Mouse (Mus musculus) limb, embryonic 13.5 days (tissue): ENCODE measurements around the gene Nsun3. TPM values are rescaled to one million over a fixed set of nuclear protein-coding genes. Genes with fewer than 3 reads are reported as not detected.

ENCODE experiments used
- ATAC-seq: fragments of 200-750 bp; cut with Nextera tagmentation; 2 replicates; pipeline ENCODE4 v1.8.0; 2017; ENCODE audit warnings: low read depth, moderate number of reproducible peaks, moderate TSS enrichment; ENCODE audit not compliant: low FRiP score
- H3K27ac ChIP-seq: fragments of 300-500 bp; sonication (generic); 2 replicates; pipeline ENCODE4 v1.5.1; 2015; ENCODE audit warnings: inconsistent platforms, mild to moderate bottlenecking, moderate library complexity
- H3K27me3 ChIP-seq: fragments of 300-500 bp; sonication (generic); 2 replicates; pipeline ENCODE4 v1.6.1; 2015; ENCODE audit warnings: mild to moderate bottlenecking, inconsistent platforms
- H3K36me3 ChIP-seq: fragments of 300-500 bp; sonication (generic); 2 replicates; pipeline ENCODE4 v1.6.1; 2015; ENCODE audit warnings: inconsistent platforms, mild to moderate bottlenecking, moderate library complexity
- H3K4me1 ChIP-seq: fragments of 300-500 bp; sonication (generic); 2 replicates; pipeline ENCODE4 v1.6.1; 2015; ENCODE audit warnings: inconsistent platforms
- H3K4me2 ChIP-seq: fragments of 300-500 bp; sonication (generic); replicated peaks from 2 replicates; pipeline ENCODE4 v1.6.1; 2015; ENCODE audit warnings: inconsistent platforms, mild to moderate bottlenecking, moderate library complexity
- H3K4me3 ChIP-seq: fragments of 300-500 bp; sonication (generic); 2 replicates; pipeline ENCODE4 v1.5.1; 2015; ENCODE audit warnings: moderate library complexity, mild to moderate bottlenecking, inconsistent platforms
- H3K9ac ChIP-seq: fragments of 300-500 bp; sonication (generic); 2 replicates; pipeline ENCODE4 v1.6.1; 2015; ENCODE audit warnings: mild to moderate bottlenecking, inconsistent platforms
- H3K9me3 ChIP-seq: fragments of 300-500 bp; sonication (generic); 2 replicates; pipeline ENCODE4 v1.6.1; 2016; ENCODE audit warnings: inconsistent platforms
- WGBS: fragments of 180-500 bp; shearing (Covaris S2); methylation state at CpG from one replicate; pipeline ENCODE4 v1.1.7; 2015; 5-methylcytosine and 5-hydroxymethylcytosine counted together
- polyA plus RNA-seq: library from polyadenylated mRNA; unstranded; fragments of >200 nt; fragmentation: Nextera tagmentation; extraction: Ambion mirVana; gene quantifications from 2 replicates; pipeline ENCODE4 v1.2.1, GENCODE M21; 2015

The Nsun3 gene
- polyA plus RNA-seq, 1 experiment from 2014 or later = 7.1 TPM

GRCm38 (mm10) chr16:62799839-62800238 lies 13.2 kb upstream of the Nsun3 start:
- H3K27ac ChIP-seq = no peak overlapping the region
- H3K9ac ChIP-seq = no peak overlapping the region
- H3K36me3 ChIP-seq = peaks cover 31% of the 10 kb centered on the region
- H3K27me3 ChIP-seq = no peaks in the 10 kb centered on the region
- no peak overlapping the region for H3K4me2 ChIP-seq
- ATAC-seq = no peak
- H3K4me1 ChIP-seq = no peaks in the 10 kb centered on the region
- H3K4me3 ChIP-seq = no peak overlapping the region
- WGBS = 88% methylated on average over 3 of the region's 3 CpGs
- H3K9me3 ChIP-seq = no peaks in the 10 kb centered on the region

- H3K27ac ChIP-seq = no peak overlapping the region
- peaks cover 28% of the 10 kb centered on the region for H3K36me3 ChIP-seq
- no peak overlapping the region for H3K9ac ChIP-seq
- 79% methylated on average over 4 of the region's 4 CpGs for WGBS
- no peak overlapping the region for H3K4me3 ChIP-seq
- ATAC-seq = no peak; the same call in 1 of the 2 replicates
- H3K27me3 ChIP-seq = no peaks in the 10 kb centered on the region
- no peaks in the 10 kb centered on the region for H3K4me1 ChIP-seq
- H3K4me2 ChIP-seq = no peak overlapping the region
- no peaks in the 10 kb centered on the region for H3K9me3 ChIP-seq
Measured at GRCm38 (mm10) chr16:62799426-62799825, 12.8 kb upstream of the Nsun3 start.

GRCm38 (mm10) chr16:62798808-62799207 lies 12.2 kb upstream of the Nsun3 start:
- Histone ChIP-seq H3K9me3 (no peaks in the 10 kb centered on the region), H3K27ac (no peak overlapping the region), H3K4me1 (no peaks in the 10 kb centered on the region), H3K36me3 (peaks cover 23% of the 10 kb centered on the region), H3K4me2 (no peak overlapping the region), H3K27me3 (no peaks in the 10 kb centered on the region), H3K4me3 (no peak overlapping the region), H3K9ac (no peak overlapping the region)
- WGBS = 81% methylated on average over 3 of the region's 3 CpGs
- no peak for ATAC-seq

- WGBS = 80% methylated on average over 1 of the region's 1 CpGs
- Histone ChIP-seq H3K36me3 (peaks cover 22% of the 10 kb centered on the region), H3K27ac (no peak overlapping the region), H3K9me3 (no peaks in the 10 kb centered on the region), H3K4me2 (no peak overlapping the region), H3K27me3 (no peaks in the 10 kb centered on the region), H3K4me3 (no peak overlapping the region), H3K9ac (no peak overlapping the region), H3K4me1 (no peaks in the 10 kb centered on the region)
- no peak for ATAC-seq
Measured at GRCm38 (mm10) chr16:62796608-62797007, 10.0 kb upstream of the Nsun3 start.

- Histone ChIP-seq H3K9ac (no peak overlapping the region), H3K27ac (no peak overlapping the region), H3K36me3 (no peaks in the 10 kb centered on the region; the same call in 1 of the 2 replicates), H3K27me3 (0 out of 2 replicates have a peak, but pooled peaks cover 3% of the 10 kb centered on the region), H3K4me3 (no peak overlapping the region), H3K4me1 (peaks cover 24% of the 10 kb centered on the region), H3K9me3 (no peaks in the 10 kb centered on the region), H3K4me2 (no peak overlapping the region)
- ATAC-seq = no peak
- 60% methylated on average over 5 of the region's 5 CpGs for WGBS
Measured at GRCm38 (mm10) chr16:62782229-62782628, 4.4 kb downstream of the Nsun3 start.

- Histone ChIP-seq H3K4me2 (0 out of 2 replicates have a peak overlapping the region, but pooled peaks have one; percentile 7), H3K4me1 (peaks cover 10% of the 10 kb centered on the region), H3K9me3 (no peaks in the 10 kb centered on the region), H3K27me3 (0 out of 2 replicates have a peak, but pooled peaks cover 3% of the 10 kb centered on the region), H3K4me3 (no peak overlapping the region), H3K27ac (no peak overlapping the region), H3K36me3 (peaks cover 7% of the 10 kb centered on the region), H3K9ac (no peak overlapping the region)
- 16% methylated on average over 10 of the region's 10 CpGs for WGBS
- ATAC-seq = no peak
Measured at GRCm38 (mm10) chr16:62778282-62778681, 8.3 kb downstream of the Nsun3 start.

- WGBS = 86% methylated on average over 11 of the region's 11 CpGs
- H3K9me3 ChIP-seq = no peaks in the 10 kb centered on the region
- peaks cover 7% of the 10 kb centered on the region for H3K36me3 ChIP-seq
- no peak overlapping the region for H3K4me3 ChIP-seq
- H3K9ac ChIP-seq = no peak overlapping the region
- ATAC-seq = no peak
- 0 out of 2 replicates have a peak, but pooled peaks cover 3% of the 10 kb centered on the region for H3K27me3 ChIP-seq
- H3K4me1 ChIP-seq = peaks cover 10% of the 10 kb centered on the region
- H3K27ac ChIP-seq = no peak overlapping the region
- no peak overlapping the region for H3K4me2 ChIP-seq
Measured at GRCm38 (mm10) chr16:62776034-62776433, 10.6 kb downstream of the Nsun3 start.

- ATAC-seq = no peak
- Histone ChIP-seq H3K4me2 (no peak overlapping the region), H3K9me3 (no peaks in the 10 kb centered on the region), H3K27ac (no peak overlapping the region), H3K36me3 (peaks cover 7% of the 10 kb centered on the region; the same call in 1 of the 2 replicates), H3K27me3 (no peaks in the 10 kb centered on the region), H3K4me3 (no peak overlapping the region), H3K9ac (no peak overlapping the region), H3K4me1 (peaks cover 5% of the 10 kb centered on the region)
- WGBS = 77% methylated on average over 4 of the region's 4 CpGs
Measured at GRCm38 (mm10) chr16:62773462-62773861, 13.2 kb downstream of the Nsun3 start.

- WGBS = 100% methylated on average over 2 of the region's 2 CpGs
- Histone ChIP-seq H3K27ac (no peak overlapping the region), H3K9ac (no peak overlapping the region), H3K27me3 (no peaks in the 10 kb centered on the region), H3K9me3 (peaks cover 7% of the 10 kb centered on the region; the same call in 1 of the 2 replicates), H3K4me2 (no peak overlapping the region), H3K4me1 (no peaks in the 10 kb centered on the region), H3K4me3 (no peak overlapping the region), H3K36me3 (peaks cover 8% of the 10 kb centered on the region; the same call in 1 of the 2 replicates)
- no peak for ATAC-seq
Measured at GRCm38 (mm10) chr16:62758340-62758739, 28.3 kb downstream of the Nsun3 start.

GRCm38 (mm10) chr16:62755307-62755706 lies 31.3 kb downstream of the Nsun3 start:
- H3K4me2 ChIP-seq = no peak overlapping the region
- no peak overlapping the region for H3K4me3 ChIP-seq
- peaks cover 11% of the 10 kb centered on the region; the same call in 1 of the 2 replicates for H3K36me3 ChIP-seq
- H3K4me1 ChIP-seq = no peaks in the 10 kb centered on the region
- no peaks in the 10 kb centered on the region for H3K27me3 ChIP-seq
- 92% methylated on average over 6 of the region's 6 CpGs for WGBS
- H3K9ac ChIP-seq = no peak overlapping the region
- H3K9me3 ChIP-seq = peaks cover 7% of the 10 kb centered on the region; the same call in 1 of the 2 replicates
- no peak for ATAC-seq
- H3K27ac ChIP-seq = no peak overlapping the region

GRCm38 (mm10) chr16:62753597-62753996 lies 33.0 kb downstream of the Nsun3 start:
- Histone ChIP-seq H3K27me3 (no peaks in the 10 kb centered on the region), H3K9me3 (peaks cover 4% of the 10 kb centered on the region; the same call in 1 of the 2 replicates), H3K4me3 (no peak overlapping the region), H3K9ac (no peak overlapping the region), H3K36me3 (peaks cover 7% of the 10 kb centered on the region; the same call in 1 of the 2 replicates), H3K4me2 (no peak overlapping the region), H3K27ac (no peak overlapping the region), H3K4me1 (no peaks in the 10 kb centered on the region)
- no peak for ATAC-seq
- 98% methylated on average over 1 of the region's 1 CpGs for WGBS

GRCm38 (mm10) chr16:62753079-62753478 lies 33.5 kb downstream of the Nsun3 start:
- Histone ChIP-seq H3K27me3 (no peaks in the 10 kb centered on the region), H3K9ac (no peak overlapping the region), H3K27ac (no peak overlapping the region), H3K4me1 (no peaks in the 10 kb centered on the region), H3K4me2 (no peak overlapping the region), H3K4me3 (no peak overlapping the region), H3K36me3 (0 out of 2 replicates have a peak, but pooled peaks cover 3% of the 10 kb centered on the region), H3K9me3 (no peaks in the 10 kb centered on the region)
- no peak for ATAC-seq
- 84% methylated on average over 4 of the region's 4 CpGs for WGBS

- Histone ChIP-seq H3K27me3 (no peaks in the 10 kb centered on the region), H3K36me3 (no peaks in the 10 kb centered on the region), H3K27ac (no peak overlapping the region), H3K4me2 (no peak overlapping the region), H3K4me3 (no peak overlapping the region), H3K9me3 (no peaks in the 10 kb centered on the region), H3K4me1 (no peaks in the 10 kb centered on the region), H3K9ac (no peak overlapping the region)
- 62% methylated on average over 2 of the region's 2 CpGs for whole genome bisulfite sequencing
- ATAC-seq = no peak
Measured at GRCm38 (mm10) chr16:62745875-62746274, 40.7 kb downstream of the Nsun3 start.
